Mouse (Mus musculus) liver, adult 2 months (tissue): ENCODE data around the gene Plppr1.

Experiments used
- CTCF ChIP-seq: fragments of 200-500 bp; IDR thresholded peaks from 2 replicates; pipeline ENCODE4 v1.5.1; 2011; ENCODE audit warnings: low read depth, low read length, control low read depth
- POLR2A ChIP-seq: fragments of 200-500 bp; IDR thresholded peaks from 2 replicates; pipeline ENCODE4 v1.6.1; 2011; ENCODE audit warnings: low read length, control low read depth; ENCODE audit not compliant: insufficient read depth; ENCODE audit errors: extremely low read depth

GRCm38 (mm10) chr4:49102769-49103193 lies 43.7 kb downstream of the Plppr1 start:
- no peak for TF ChIP-seq CTCF
- no peak for TF ChIP-seq POLR2A
